Mouse (Mus musculus) embryonic fibroblast, embryonic 13.5 days (primary cell): Measurements from ENCODE around the gene Mrpl24.
"Not testable (repeated sequence)": the region's sequence is repeated elsewhere in the genome, so short reads cannot be mapped to it uniquely, and the experiment has no call there.

Experiments used
- CTCF ChIP-seq: IDR thresholded peaks from 2 replicates; pipeline ENCODE4 v1.5.1; 2011; ENCODE audit warnings: mild to moderate bottlenecking, control low read depth, low read length, moderate library complexity, borderline replicate concordance; ENCODE audit not compliant: insufficient read depth
- POLR2A ChIP-seq: IDR thresholded peaks from 2 replicates; pipeline ENCODE4 v1.6.1; 2011; ENCODE audit warnings: low read depth, mild to moderate bottlenecking, control low read depth, low read length, moderate library complexity

GRCm38 (mm10) chr3:87901959-87902358, 17.3 kb upstream of the Mrpl24 start:
- TF ChIP-seq CTCF, POLR2A: not testable (repeated sequence)
